Mouse (Mus musculus) frontal cortex, adult (tissue): Measurements from ENCODE around the gene Slc44a2.

Experiments used
- ATAC-seq: cut with Nextera tagmentation; 2 replicates; pipeline ENCODE4 v1.9.2; 2017; ENCODE audit warnings: mild to moderate bottlenecking, moderate library complexity, mixed read lengths; ENCODE audit not compliant: low TSS enrichment

Slc44a2 gene

GRCm38 (mm10) chr9:21370876-21371275, 50.4 kb downstream of the Slc44a2 start:
- ATAC-seq: no peak

- no peak for ATAC-seq
Observed at GRCm38 (mm10) chr9:21372508-21372907, 52.0 kb downstream of the Slc44a2 start.

- no peak for ATAC-seq
Observed at GRCm38 (mm10) chr9:21379195-21379594, 58.7 kb downstream of the Slc44a2 start.

- peak; percentile 24; the same call in 1 of the 2 replicates for ATAC-seq
Observed at GRCm38 (mm10) chr9:21380868-21381267, 60.4 kb downstream of the Slc44a2 start.

- ATAC-seq: no peak
Observed at GRCm38 (mm10) chr9:21383966-21384365, 63.5 kb downstream of the Slc44a2 start.

GRCm38 (mm10) chr9:21392646-21393175, 72.2 kb downstream of the Slc44a2 start:
- no peak for ATAC-seq

- ATAC-seq: no peak
Observed at GRCm38 (mm10) chr9:21395692-21396091, 75.2 kb downstream of the Slc44a2 start.

GRCm38 (mm10) chr9:21397170-21397569, 76.7 kb downstream of the Slc44a2 start:
- peak; percentile 62; the same call in 1 of the 2 replicates for ATAC-seq

- ATAC-seq: no peak
Observed at GRCm38 (mm10) chr9:21401042-21401441, 80.5 kb downstream of the Slc44a2 start.

- ATAC-seq: no peak
Observed at GRCm38 (mm10) chr9:21402764-21403253, 82.3 kb downstream of the Slc44a2 start.

- ATAC-seq: no peak
Observed at GRCm38 (mm10) chr9:21403745-21404144, 83.2 kb downstream of the Slc44a2 start.
